Mouse (Mus musculus) ES-Bruce4 (cell line): ENCODE data around the gene Xrcc2. TPM values are rescaled to one million over a fixed set of nuclear protein-coding genes. Genes with fewer than 3 reads are reported as not detected.
"Not testable (repeated sequence)": the region's sequence is repeated elsewhere in the genome, so short reads cannot be mapped to it uniquely, and the experiment has no call there.

ENCODE experiments used
- H3K27ac ChIP-seq: 2 replicates; pipeline ENCODE4 v1.5.1; 2012; ENCODE audit warnings: low read length, inconsistent platforms; ENCODE audit not compliant: insufficient read depth
- H3K27me3 ChIP-seq: 2 replicates; pipeline ENCODE4 v1.6.1; 2012; ENCODE audit warnings: mild to moderate bottlenecking, low read length, inconsistent platforms; ENCODE audit not compliant: control insufficient read depth, poor library complexity, insufficient read depth, severe bottlenecking
- H3K36me3 ChIP-seq: 2 replicates; pipeline ENCODE4 v1.6.1; 2012; ENCODE audit warnings: inconsistent platforms, mild to moderate bottlenecking, low read length, moderate library complexity; ENCODE audit not compliant: control insufficient read depth, poor library complexity, insufficient read depth, severe bottlenecking
- H3K4me1 ChIP-seq: one replicate; pipeline ENCODE4 v1.8.1; 2011; ENCODE audit warnings: low read length; ENCODE audit not compliant: control insufficient read depth, insufficient read depth
- H3K4me3 ChIP-seq: 2 replicates; pipeline ENCODE4 v1.5.1; 2011; ENCODE audit warnings: low read depth, mild to moderate bottlenecking, low read length
- H3K9ac ChIP-seq: 2 replicates; pipeline ENCODE4 v1.6.1; 2012; ENCODE audit warnings: low read depth, mild to moderate bottlenecking, inconsistent platforms; ENCODE audit not compliant: poor library complexity, severe bottlenecking
- H3K9me3 ChIP-seq: replicated peaks from 2 replicates; pipeline ENCODE4 v1.6.1; 2012; ENCODE audit warnings: mild to moderate bottlenecking, low read length, inconsistent platforms; ENCODE audit not compliant: control insufficient read depth, poor library complexity, insufficient read depth, severe bottlenecking
- CTCF ChIP-seq: IDR thresholded peaks from one replicate; pipeline ENCODE4 v1.8.1; 2011; ENCODE audit warnings: low read depth, low read length
- EP300 ChIP-seq: IDR thresholded peaks from 2 replicates; pipeline ENCODE4 v1.6.1; 2011; ENCODE audit warnings: low read depth, low read length; ENCODE audit not compliant: insufficient read depth
- POLR2A ChIP-seq: IDR thresholded peaks from one replicate; pipeline ENCODE4 v1.8.1; 2011; ENCODE audit warnings: low read length; ENCODE audit not compliant: insufficient read depth
- polyA plus RNA-seq: library from polyadenylated mRNA; stranded (reverse); fragments of >200 nt; gene quantifications from 2 replicates; pipeline ENCODE4 v1.2.4, GENCODE M21; 2011; ENCODE audit warnings: low read depth; ENCODE audit not compliant: missing spikeins, insufficient read depth, insufficient read length

Gene Xrcc2
- polyA plus RNA-seq, 1 experiment = 22.1 TPM

GRCm38 (mm10) chr5:25748613-25749012, 43.0 kb upstream of the Xrcc2 start:
- Histone ChIP-seq H3K36me3 (no peaks in the 10 kb centered on the region), H3K27me3 (no peaks in the 10 kb centered on the region; the same call in 1 of the 2 replicates), H3K4me3 (no peak overlapping the region), H3K4me1 (no peaks in the 10 kb centered on the region), H3K9me3 (no peaks in the 10 kb centered on the region), H3K27ac (no peak overlapping the region), H3K9ac (no peak overlapping the region)
- TF ChIP-seq POLR2A (no peak), EP300 (no peak), CTCF (no peak)

GRCm38 (mm10) chr5:25747904-25748303, 42.3 kb upstream of the Xrcc2 start:
- Histone ChIP-seq H3K27ac (no peak overlapping the region), H3K4me3 (no peak overlapping the region), H3K9me3 (no peaks in the 10 kb centered on the region), H3K4me1 (no peaks in the 10 kb centered on the region), H3K9ac (no peak overlapping the region), H3K36me3 (no peaks in the 10 kb centered on the region), H3K27me3 (no peaks in the 10 kb centered on the region; the same call in 1 of the 2 replicates)
- TF ChIP-seq EP300 (no peak), CTCF (no peak), POLR2A (no peak)

GRCm38 (mm10) chr5:25738902-25739301, 33.3 kb upstream of the Xrcc2 start:
- H3K9me3 ChIP-seq, H3K27ac ChIP-seq, H3K27me3 ChIP-seq, H3K4me3 ChIP-seq, H3K4me1 ChIP-seq, H3K9ac ChIP-seq, H3K36me3 ChIP-seq: not testable (repeated sequence)

GRCm38 (mm10) chr5:25738448-25738847, 32.8 kb upstream of the Xrcc2 start:
- TF ChIP-seq EP300 = no peak
- TF ChIP-seq POLR2A = no peak
- TF ChIP-seq CTCF = no peak
- no peaks in the 10 kb centered on the region for H3K27me3 ChIP-seq
- H3K4me1 ChIP-seq = no peaks in the 10 kb centered on the region

GRCm38 (mm10) chr5:25735861-25736260, 30.2 kb upstream of the Xrcc2 start:
- Histone ChIP-seq H3K9ac (no peak overlapping the region), H3K9me3 (no peaks in the 10 kb centered on the region), H3K27me3 (no peaks in the 10 kb centered on the region), H3K36me3 (no peaks in the 10 kb centered on the region), H3K4me1 (no peaks in the 10 kb centered on the region), H3K27ac (no peak overlapping the region), H3K4me3 (no peak overlapping the region)
- TF ChIP-seq POLR2A = no peak
- TF ChIP-seq EP300 = no peak
- TF ChIP-seq CTCF = no peak

More at GRCm38 (mm10) chr5:25738448-25738847, 32.8 kb upstream of the Xrcc2 start:
- H3K27ac ChIP-seq = no peak overlapping the region
- H3K9me3 ChIP-seq = no peaks in the 10 kb centered on the region
- H3K36me3 ChIP-seq = no peaks in the 10 kb centered on the region
- H3K4me3 ChIP-seq = no peak overlapping the region
- no peak overlapping the region for H3K9ac ChIP-seq

GRCm38 (mm10) chr5:25734318-25734717, 28.7 kb upstream of the Xrcc2 start:
- H3K4me1 ChIP-seq = no peaks in the 10 kb centered on the region
- no peak overlapping the region for H3K4me3 ChIP-seq
- peak; percentile 67 for TF ChIP-seq CTCF
- TF ChIP-seq EP300 = no peak
- H3K9me3 ChIP-seq = no peaks in the 10 kb centered on the region
- no peak overlapping the region for H3K9ac ChIP-seq
- H3K27ac ChIP-seq = no peak overlapping the region
- H3K27me3 ChIP-seq = no peaks in the 10 kb centered on the region
- H3K36me3 ChIP-seq = no peaks in the 10 kb centered on the region
